Mouse (Mus musculus) heart, embryonic 14.5 days (tissue): ENCODE measurements at regions not wholly inside any gene's neighbourhood (a gene's known extent, or its start where the extent isn't known, plus 50 kb on each side); places are given as distances from the start of the nearest gene placed in this dataset.
A peak's percentile ranks its signal among the peaks of the same experiment; 100 is the strongest.

Source experiments
- ATAC-seq: fragments of 200-750 bp; cut with Nextera tagmentation; 2 replicates; pipeline ENCODE4 v1.8.0; 2017; ENCODE audit warnings: low read depth, moderate TSS enrichment; ENCODE audit not compliant: insufficient number of reproducible peaks, insufficient read depth, low FRiP score
- H3K27ac ChIP-seq, 2 experiments: fragments of 200-500 bp in 1 of 2; fragments of 300-500 bp in 1 of 2; sonication (generic) in 1 of 2; replicated peaks in 1 of 2; 2 replicates each; pipeline ENCODE4 v1.5.1; 2012 to 2014; ENCODE audit warnings: low read depth in 2 of 2, low read length in 2 of 2, control low read depth in 1 of 2, mild to moderate bottlenecking in 1 of 2, mixed read lengths in 1 of 2; ENCODE audit not compliant: control insufficient read depth in 1 of 2, insufficient read depth in 1 of 2
- H3K27me3 ChIP-seq: fragments of 300-500 bp; sonication (generic); 2 replicates; pipeline ENCODE4 v1.6.1; 2014; ENCODE audit warnings: mild to moderate bottlenecking, low read length, control low read depth; ENCODE audit not compliant: control insufficient read depth, insufficient read depth
- H3K36me3 ChIP-seq: fragments of 300-500 bp; sonication (generic); 2 replicates; pipeline ENCODE4 v1.6.1; 2014; ENCODE audit warnings: mild to moderate bottlenecking, control low read depth, low read length, mixed read lengths; ENCODE audit not compliant: control insufficient read depth, insufficient read depth
- H3K4me1 ChIP-seq, 2 experiments: fragments of 200-500 bp in 1 of 2; fragments of 300-500 bp in 1 of 2; sonication (generic) in 1 of 2; 2 replicates each; pipeline ENCODE4 v1.6.1; 2012 to 2014; ENCODE audit warnings: low read length in 2 of 2, control low read depth in 1 of 2, mixed read lengths in 1 of 2; ENCODE audit not compliant: control insufficient read depth in 2 of 2, insufficient read depth in 2 of 2
- H3K4me2 ChIP-seq: fragments of 300-500 bp; sonication (generic); 2 replicates; pipeline ENCODE4 v1.6.1; 2014; ENCODE audit warnings: mild to moderate bottlenecking, low read length
- H3K4me3 ChIP-seq, 2 experiments: fragments of 200-500 bp in 1 of 2; fragments of 300-500 bp in 1 of 2; sonication (generic) in 1 of 2; 2 replicates each; pipeline ENCODE4 v1.5.1; 2012 to 2014; ENCODE audit warnings: low read length in 2 of 2, mild to moderate bottlenecking in 2 of 2, control low read depth in 1 of 2, low read depth in 1 of 2, moderate library complexity in 1 of 2; ENCODE audit not compliant: control insufficient read depth in 1 of 2, insufficient read depth in 1 of 2
- H3K9ac ChIP-seq: fragments of 300-500 bp; sonication (generic); 2 replicates; pipeline ENCODE4 v1.6.1; 2014; ENCODE audit warnings: mild to moderate bottlenecking, low read length
- H3K9me3 ChIP-seq: fragments of 300-500 bp; sonication (generic); 2 replicates; pipeline ENCODE4 v1.6.1; 2016; ENCODE audit warnings: low read length, control low read depth; ENCODE audit not compliant: control insufficient read depth
- WGBS: fragments of 180-500 bp; shearing (Covaris S2); extraction: QIAGEN DNeasy Blood & Tissue Kit; methylation state at CpG from one replicate; pipeline ENCODE4 v1.1.7; 2014; 5-methylcytosine and 5-hydroxymethylcytosine counted together

DNA sequence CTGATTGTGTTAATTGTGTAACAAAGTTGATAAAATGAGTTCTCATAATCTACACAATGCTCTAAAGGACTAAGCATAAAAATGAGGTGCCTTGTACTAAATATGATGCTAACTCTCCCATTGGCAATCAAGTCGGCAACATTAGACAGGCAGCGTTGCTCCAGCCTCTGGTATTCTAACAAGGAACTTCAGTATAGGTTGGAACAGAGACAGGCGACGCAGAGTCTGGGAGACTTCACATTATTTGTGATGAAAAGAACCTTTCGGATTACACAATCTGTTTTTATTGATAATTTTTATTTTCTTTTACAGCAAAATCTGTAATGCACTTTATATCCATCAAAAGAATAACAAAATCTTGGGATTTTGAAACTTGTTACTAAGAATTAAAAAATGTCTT lies 94.4 kb upstream of the Cav2 start:
- Histone ChIP-seq H3K9ac (no peak overlapping the region), H3K9me3 (no peaks in the 10 kb centered on the region), H3K4me1 (no peaks in the 10 kb centered on the region), H3K4me3 (no peak overlapping the region), H3K36me3 (no peaks in the 10 kb centered on the region), H3K4me2 (no peak overlapping the region), H3K27ac (no peak overlapping the region), H3K27me3 (peaks cover 8% of the 10 kb centered on the region; the same call in 1 of the 2 replicates)
- ATAC-seq: no peak
- WGBS: 81% methylated on average over 5 of the region's 5 CpGs

DNA sequence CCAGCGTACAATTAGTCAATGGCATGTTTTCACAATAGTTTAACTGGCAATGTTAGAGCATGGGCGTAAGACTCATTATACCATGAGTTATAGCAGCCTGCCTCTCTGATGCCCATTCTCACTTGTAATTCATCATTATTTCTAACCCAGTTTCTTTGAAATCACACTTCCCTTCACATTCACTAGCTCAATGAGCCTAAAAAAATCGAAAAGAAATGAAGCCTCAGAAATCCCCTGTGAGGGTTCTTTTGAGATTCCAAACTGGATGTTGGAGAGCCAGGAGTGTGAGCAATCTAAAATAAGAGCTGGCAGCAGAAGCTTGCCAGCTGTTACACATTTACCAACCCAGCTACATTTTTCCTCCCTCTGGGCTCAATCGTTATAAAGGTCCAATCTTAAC lies 93.9 kb upstream of the Cav2 start:
- no peaks in the 10 kb centered on the region for H3K36me3 ChIP-seq
- H3K27me3 ChIP-seq: peaks cover 8% of the 10 kb centered on the region; the same call in 1 of the 2 replicates
- H3K27ac ChIP-seq: no peak overlapping the region
- no peaks in the 10 kb centered on the region for H3K9me3 ChIP-seq
- H3K4me3 ChIP-seq: no peak overlapping the region
- no peaks in the 10 kb centered on the region for H3K4me1 ChIP-seq
- 73% methylated on average over 4 of the region's 4 CpGs for WGBS
- H3K9ac ChIP-seq: no peak overlapping the region
- no peak overlapping the region for H3K4me2 ChIP-seq
- no peak for ATAC-seq

DNA sequence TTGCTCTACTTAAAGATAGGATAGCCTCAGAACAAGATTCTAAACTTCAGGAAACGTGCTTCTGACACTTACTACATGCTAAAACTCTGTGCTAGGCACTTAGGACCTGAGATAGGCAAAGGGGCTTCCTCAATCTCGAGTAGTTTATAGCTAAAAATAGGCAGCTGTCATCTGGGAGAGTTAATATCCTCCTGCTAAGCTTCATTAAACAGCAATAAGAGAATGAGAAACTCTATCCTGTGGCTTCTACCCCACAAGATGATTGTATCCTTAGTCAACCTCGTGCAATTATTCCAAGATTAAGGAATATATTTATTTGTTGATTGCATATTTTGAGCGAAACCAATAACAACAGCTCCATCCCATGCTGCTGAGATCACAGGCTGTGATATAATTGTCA lies 85.4 kb upstream of the Cav2 start:
- peaks cover 29% of the 10 kb centered on the region for H3K27me3 ChIP-seq
- H3K4me1 ChIP-seq: peaks cover 5 to 7% of the 10 kb centered on the region in 2 experiments; a peak in 3 of 4 replicates
- no peaks in the 10 kb centered on the region for H3K9me3 ChIP-seq
- no peak for ATAC-seq
- WGBS: 41% methylated on average over 4 of the region's 4 CpGs
- H3K4me2 ChIP-seq: no peak overlapping the region
- no peaks in the 10 kb centered on the region for H3K36me3 ChIP-seq
- no peak overlapping the region for H3K9ac ChIP-seq
- H3K27ac ChIP-seq: no peak overlapping the region
- no peak overlapping the region for H3K4me3 ChIP-seq

DNA sequence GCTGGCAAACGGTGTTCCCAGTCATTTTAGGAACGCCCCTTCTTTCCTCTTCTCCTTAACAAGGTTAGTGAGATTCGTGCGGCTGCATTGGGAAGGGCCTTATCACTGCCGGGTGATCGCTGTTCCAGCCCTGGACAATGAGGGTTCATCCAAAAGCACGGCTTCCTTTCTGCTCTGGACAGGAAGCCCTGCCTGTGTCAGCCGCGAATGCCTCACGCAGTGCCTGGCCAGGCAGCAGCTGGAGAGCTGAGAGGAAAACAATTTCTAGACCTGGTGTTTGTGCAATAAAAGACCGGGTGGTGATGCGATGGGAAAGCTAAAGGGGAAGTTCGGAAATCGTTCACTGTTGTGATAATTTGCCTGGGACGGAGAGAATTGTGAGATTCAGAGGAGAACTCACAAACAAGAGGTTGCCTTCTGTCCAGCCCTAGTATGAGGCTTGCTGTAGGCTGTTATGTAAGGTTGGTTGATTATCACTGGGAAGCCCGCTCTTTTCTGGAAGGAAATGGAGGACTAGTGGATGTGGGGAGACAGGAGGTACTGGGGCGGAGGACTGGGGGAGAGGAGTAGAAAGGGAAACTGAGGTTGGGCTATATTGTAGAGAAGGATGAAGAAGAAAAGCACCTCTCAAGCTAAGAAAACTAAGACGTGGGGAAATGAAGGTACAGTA lies 83.1 kb upstream of the Cav2 start:
- 39% methylated on average over 18 of the region's 18 CpGs for WGBS
- 0 out of 2 replicates have a peak overlapping the region, but pooled peaks have one; percentile 26 for H3K9ac ChIP-seq

DNA sequence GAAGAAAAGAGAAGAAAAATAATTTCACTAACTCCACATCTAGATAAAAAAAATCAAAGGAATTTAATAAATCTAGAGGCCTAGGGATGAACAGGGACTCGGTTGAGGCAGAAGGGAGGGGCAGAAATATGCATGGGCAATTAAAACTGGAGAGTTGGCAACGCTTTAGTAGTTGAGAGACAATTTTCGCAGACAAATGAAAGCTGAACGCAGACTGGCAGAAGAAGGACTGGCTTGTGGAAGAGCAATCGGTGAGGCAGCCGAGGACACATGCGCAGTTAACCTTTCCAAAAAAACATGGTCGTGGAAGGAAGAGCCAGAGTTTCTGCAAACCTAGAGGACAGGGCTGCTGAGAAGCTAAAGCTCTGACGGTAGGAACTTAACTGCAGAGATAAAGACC lies 82.1 kb upstream of the Cav2 start:
- Histone ChIP-seq H3K4me2 (no peak overlapping the region), H3K4me1 (peaks cover 5 to 7% of the 10 kb centered on the region in 2 experiments; a peak in 3 of 4 replicates), H3K27me3 (peaks cover 17% of the 10 kb centered on the region), H3K4me3 (no peak overlapping the region), H3K9me3 (no peaks in the 10 kb centered on the region), H3K9ac (no peak overlapping the region), H3K36me3 (no peaks in the 10 kb centered on the region), H3K27ac (peak overlapping the region in 1 of 2 experiments; percentile 73; a peak in 3 of 4 replicates)
- ATAC-seq: no peak
- WGBS: 66% methylated on average over 9 of the region's 9 CpGs

More for the DNA sequence above, 83.1 kb upstream of the Cav2 start:
- Histone ChIP-seq H3K4me2 (peak overlapping the region; percentile 42), H3K27ac (peak overlapping the region; percentile 67 to 73), H3K4me1 (peaks cover 5 to 7% of the 10 kb centered on the region in 2 experiments; a peak in 3 of 4 replicates), H3K4me3 (peak overlapping the region in 1 of 2 experiments; percentile 19; a peak in 2 of 4 replicates), H3K36me3 (no peaks in the 10 kb centered on the region), H3K9me3 (no peaks in the 10 kb centered on the region), H3K27me3 (peaks cover 25% of the 10 kb centered on the region)
- peak; percentile 83 for ATAC-seq

DNA sequence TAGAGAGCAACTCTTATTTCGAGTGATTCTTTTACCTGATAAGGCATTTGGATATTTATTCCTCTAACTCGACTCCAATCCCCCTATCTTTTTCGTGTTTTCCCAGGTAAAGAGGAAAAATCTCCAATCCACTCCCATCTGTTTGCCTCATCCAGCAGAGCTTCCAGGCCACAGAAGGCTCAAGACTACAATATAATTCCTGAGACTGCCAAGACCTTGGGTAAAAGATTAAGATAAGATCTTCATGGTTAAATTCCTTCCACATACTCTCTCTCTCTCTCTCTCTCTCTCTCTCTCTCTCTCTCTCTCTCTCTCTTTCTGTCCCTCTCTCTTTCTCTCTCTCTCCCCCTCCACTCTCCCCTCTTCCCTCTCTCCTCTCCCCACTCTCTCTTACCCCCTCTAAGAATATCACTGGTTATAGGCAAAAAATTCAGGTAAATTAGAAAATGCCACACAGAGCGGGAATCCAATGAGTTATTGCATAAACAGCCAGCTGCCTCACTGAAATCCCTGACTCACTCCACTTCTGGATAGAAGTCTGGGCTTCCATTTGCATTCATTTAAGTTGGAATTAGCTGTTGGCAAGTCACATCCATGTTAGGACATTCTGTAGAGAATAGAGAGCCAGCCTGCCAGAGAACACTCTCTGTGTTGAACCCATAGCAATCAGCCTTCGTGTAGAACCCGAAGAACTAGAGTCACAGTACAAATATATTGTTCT lies 78.9 kb upstream of the Cav2 start:
- Histone ChIP-seq H3K4me2 (no peak overlapping the region), H3K4me1 (peaks cover 0 to 5% of the 10 kb centered on the region in 2 experiments; a peak in 2 of 4 replicates), H3K4me3 (no peak overlapping the region), H3K9me3 (no peaks in the 10 kb centered on the region), H3K9ac (no peak overlapping the region), H3K27me3 (peaks cover 13% of the 10 kb centered on the region), H3K27ac (no peak overlapping the region), H3K36me3 (no peaks in the 10 kb centered on the region)
- WGBS: 71% methylated on average over 6 of the region's 6 CpGs
- ATAC-seq: no peak

DNA sequence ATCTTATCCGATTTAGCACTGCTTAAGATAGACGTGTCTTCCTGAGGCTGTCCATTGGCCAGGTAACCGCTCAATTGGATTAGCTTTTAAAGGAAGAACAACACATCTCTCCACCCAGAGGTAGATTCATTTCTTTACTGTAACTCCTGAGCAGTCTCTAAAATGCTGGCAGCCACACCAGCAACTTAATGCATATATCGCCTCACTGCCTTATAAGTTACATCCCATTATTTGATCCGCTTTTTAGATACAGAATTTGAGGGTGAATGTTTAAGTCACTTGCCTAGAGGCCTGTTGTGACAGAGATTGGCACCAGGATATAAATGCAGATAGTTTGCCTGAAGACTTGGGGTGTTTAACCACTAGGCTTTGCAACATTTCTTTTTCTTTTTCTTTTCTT lies 77.7 kb upstream of the Cav2 start:
- Histone ChIP-seq H3K9ac (no peak overlapping the region), H3K4me3 (no peak overlapping the region), H3K4me2 (no peak overlapping the region), H3K27ac (no peak overlapping the region), H3K4me1 (peaks cover 0 to 2% of the 10 kb centered on the region in 2 experiments; a peak in 2 of 4 replicates), H3K36me3 (no peaks in the 10 kb centered on the region), H3K27me3 (peaks cover 9% of the 10 kb centered on the region; the same call in 1 of the 2 replicates), H3K9me3 (no peaks in the 10 kb centered on the region)
- WGBS: 85% methylated on average over 5 of the region's 5 CpGs
- ATAC-seq: no peak
